Mouse (Mus musculus) heart, embryonic 13.5 days (tissue): ENCODE measurements around the gene Fam151a. TPM values are rescaled to one million over a fixed set of nuclear protein-coding genes. Genes with fewer than 3 reads are reported as not detected.

ENCODE experiments used
- ATAC-seq: fragments of 200-750 bp; cut with Nextera tagmentation; 2 replicates; pipeline ENCODE4 v1.8.0; 2017; ENCODE audit warnings: moderate TSS enrichment; ENCODE audit not compliant: insufficient number of reproducible peaks, low FRiP score, low TSS enrichment; ENCODE audit errors: extremely low read depth
- H3K27ac ChIP-seq: fragments of 300-500 bp; sonication (generic); replicated peaks from 2 replicates; pipeline ENCODE4 v1.5.1; 2015; ENCODE audit warnings: moderate library complexity, mild to moderate bottlenecking, inconsistent platforms
- H3K27me3 ChIP-seq: fragments of 300-500 bp; sonication (generic); replicated peaks from 2 replicates; pipeline ENCODE4 v1.6.1; 2015; ENCODE audit warnings: mild to moderate bottlenecking, inconsistent platforms
- H3K36me3 ChIP-seq: fragments of 300-500 bp; sonication (generic); 2 replicates; pipeline ENCODE4 v1.6.1; 2015; ENCODE audit warnings: mild to moderate bottlenecking, inconsistent platforms
- H3K4me1 ChIP-seq: fragments of 300-500 bp; sonication (generic); 2 replicates; pipeline ENCODE4 v1.6.1; 2015; ENCODE audit warnings: inconsistent platforms
- H3K4me2 ChIP-seq: fragments of 300-500 bp; sonication (generic); 2 replicates; pipeline ENCODE4 v1.6.1; 2015; ENCODE audit warnings: inconsistent platforms, mild to moderate bottlenecking, moderate library complexity
- H3K4me3 ChIP-seq: fragments of 300-500 bp; sonication (generic); 2 replicates; pipeline ENCODE4 v1.5.1; 2015; ENCODE audit warnings: moderate library complexity, mild to moderate bottlenecking, inconsistent platforms
- H3K9ac ChIP-seq: fragments of 300-500 bp; sonication (generic); 2 replicates; pipeline ENCODE4 v1.6.1; 2015; ENCODE audit warnings: inconsistent platforms, mild to moderate bottlenecking, moderate library complexity
- H3K9me3 ChIP-seq: fragments of 300-500 bp; sonication (generic); 2 replicates; pipeline ENCODE4 v1.6.1; 2016; ENCODE audit warnings: inconsistent platforms
- WGBS: fragments of 180-500 bp; shearing (Covaris S2); methylation state at CpG from one replicate; pipeline ENCODE4 v1.1.7; 2015; ENCODE audit warnings: mixed read lengths; 5-methylcytosine and 5-hydroxymethylcytosine counted together
- polyA plus RNA-seq: library from polyadenylated mRNA; unstranded; fragments of >200 nt; fragmentation: Nextera tagmentation; extraction: Ambion mirVana; gene quantifications from 2 replicates; pipeline ENCODE4 v1.2.1, GENCODE M21; 2015

The Fam151a gene
- polyA plus RNA-seq = 0.12 and 0.19 TPM in 2 replicates

DNA sequence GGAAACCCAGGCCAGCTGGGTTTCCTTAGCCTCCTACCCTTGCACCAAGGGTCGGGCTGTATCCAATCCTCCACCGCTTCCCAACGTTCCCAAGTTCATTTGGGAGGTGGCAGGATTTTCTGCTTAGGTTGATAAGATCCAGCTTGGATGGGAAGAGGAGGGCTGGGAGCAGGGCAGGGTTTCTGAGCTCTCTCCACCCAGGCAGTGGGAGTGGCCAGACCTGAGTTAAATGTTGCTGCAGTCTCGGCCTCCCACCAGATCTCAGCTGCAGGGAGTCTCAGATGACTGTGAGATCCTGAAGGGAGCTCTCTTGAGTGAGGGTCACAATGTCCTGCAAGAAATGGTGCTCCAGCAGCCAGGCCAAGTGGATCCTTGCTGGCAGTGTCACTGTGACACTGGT, at the start of gene Fam151a:
Fam151a (plus strand) TSS at position 254 of the 400 bp plus-strand sequence.
- H3K9ac ChIP-seq = no peak within 1 kb of the TSS
- no peaks in the 10 kb centered on the region for H3K4me1 ChIP-seq
- H3K9me3 ChIP-seq = no peaks in the 10 kb centered on the region
- WGBS = 20% methylated on average over 4 of the region's 4 CpGs
- no peaks in the 10 kb centered on the region for H3K36me3 ChIP-seq
- H3K27ac ChIP-seq = no peak within 1 kb of the TSS
- ATAC-seq = no peak
- no peak within 1 kb of the TSS for H3K4me3 ChIP-seq
- H3K27me3 ChIP-seq = 0 out of 2 replicates have a peak, but pooled peaks cover 3% of the 10 kb centered on the region
- no peak within 1 kb of the TSS for H3K4me2 ChIP-seq

- Histone ChIP-seq H3K27me3 (peaks cover 12% of the 10 kb centered on the region; the same call in 1 of the 2 replicates), H3K27ac (peak overlapping the region; percentile 65), H3K36me3 (no peaks in the 10 kb centered on the region), H3K9me3 (no peaks in the 10 kb centered on the region), H3K4me3 (no peak overlapping the region), H3K4me2 (no peak overlapping the region), H3K9ac (no peak overlapping the region), H3K4me1 (peaks cover 12% of the 10 kb centered on the region; the same call in 1 of the 2 replicates)
- 32% methylated on average over 3 of the region's 3 CpGs for WGBS
- ATAC-seq = 0 out of 2 replicates have a peak, but pooled peaks have one; percentile 42
Observed at GRCm38 (mm10) chr4:106688636-106689296, 44.9 kb upstream of the Fam151a start.

- no peaks in the 10 kb centered on the region for H3K9me3 ChIP-seq
- no peak overlapping the region for H3K4me2 ChIP-seq
- ATAC-seq = no peak
- no peak overlapping the region for H3K9ac ChIP-seq
- H3K36me3 ChIP-seq = no peaks in the 10 kb centered on the region
- 76% methylated on average over 15 of the region's 15 CpGs for WGBS
- peaks cover 2% of the 10 kb centered on the region; the same call in 1 of the 2 replicates for H3K4me1 ChIP-seq
- no peak overlapping the region for H3K27ac ChIP-seq
- no peak overlapping the region for H3K4me3 ChIP-seq
- H3K27me3 ChIP-seq = peaks cover 42% of the 10 kb centered on the region
Observed at GRCm38 (mm10) chr4:106693841-106694430, 39.8 kb upstream of the Fam151a start.

DNA sequence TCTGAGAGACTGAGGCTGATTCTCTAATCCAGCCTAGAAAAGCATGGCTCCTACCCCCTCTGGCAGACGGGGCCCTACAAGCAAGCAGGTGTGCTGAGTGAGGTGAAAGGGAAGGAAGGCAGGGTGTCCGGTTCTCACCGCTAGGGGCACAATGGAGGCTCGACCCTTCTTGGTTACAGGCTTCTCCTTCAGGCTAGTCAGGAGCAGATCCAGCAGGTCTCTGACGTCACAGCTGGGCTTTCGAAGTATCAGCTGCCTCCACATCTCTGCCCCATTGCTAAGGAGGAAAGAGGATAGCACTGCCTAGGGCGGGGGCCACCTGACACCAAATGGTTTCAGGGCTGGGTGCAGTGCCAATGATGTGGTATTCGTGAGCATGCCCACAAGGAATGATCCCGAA, 33.7 kb upstream of the Fam151a start:
- Histone ChIP-seq H3K4me3 (no peak overlapping the region), H3K27me3 (peaks cover 52% of the 10 kb centered on the region), H3K4me2 (no peak overlapping the region), H3K27ac (no peak overlapping the region), H3K9ac (no peak overlapping the region), H3K4me1 (peaks cover 12% of the 10 kb centered on the region), H3K36me3 (no peaks in the 10 kb centered on the region), H3K9me3 (no peaks in the 10 kb centered on the region)
- WGBS = 12% methylated on average over 9 of the region's 9 CpGs
- no peak for ATAC-seq

DNA sequence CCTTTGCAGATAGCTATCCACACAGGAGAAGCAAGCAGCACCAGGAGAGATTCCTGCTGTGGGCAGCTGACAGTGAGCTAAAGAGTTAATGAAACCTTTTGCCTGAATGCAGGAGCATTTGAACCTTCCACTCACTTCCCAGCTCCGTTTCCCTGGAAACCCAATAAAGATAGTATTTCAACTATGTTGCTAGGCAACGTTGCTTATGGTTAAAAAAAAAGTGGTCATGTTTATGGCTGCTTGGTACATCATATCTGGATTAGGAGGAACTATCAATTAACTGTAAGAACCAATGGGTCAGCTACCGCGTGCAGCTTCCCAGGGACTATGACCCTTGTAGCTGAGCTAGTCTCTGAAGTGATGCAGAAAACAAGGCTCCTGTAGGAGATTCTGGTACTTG, 32.9 kb upstream of the Fam151a start:
- Histone ChIP-seq H3K4me1 (peaks cover 15% of the 10 kb centered on the region), H3K9ac (no peak overlapping the region), H3K4me3 (no peak overlapping the region), H3K27me3 (peaks cover 46% of the 10 kb centered on the region), H3K36me3 (no peaks in the 10 kb centered on the region), H3K27ac (no peak overlapping the region), H3K9me3 (no peaks in the 10 kb centered on the region), H3K4me2 (no peak overlapping the region)
- ATAC-seq = no peak
- WGBS = 53% methylated on average over 4 of the region's 4 CpGs

DNA sequence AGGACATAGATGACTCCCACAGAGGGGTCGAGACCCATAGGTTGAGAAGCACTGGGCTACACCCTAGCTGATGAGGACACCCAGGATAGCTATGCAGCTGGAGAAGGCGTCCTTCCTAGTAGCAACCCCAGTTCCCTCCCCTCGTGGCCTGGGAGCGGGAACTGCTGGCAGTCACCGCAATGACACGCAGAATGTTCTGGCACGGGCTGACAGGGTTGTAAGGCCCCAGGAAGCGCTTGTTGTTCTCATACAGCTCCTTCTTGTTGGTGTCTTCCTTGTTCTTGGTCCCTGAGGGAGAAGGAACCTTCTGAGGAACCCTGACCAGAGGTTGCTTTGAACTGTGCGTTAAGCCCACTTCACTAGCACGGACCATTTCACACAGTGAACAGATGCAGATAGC, 29.7 kb upstream of the Fam151a start:
- H3K4me3 ChIP-seq = no peak overlapping the region
- H3K36me3 ChIP-seq = no peaks in the 10 kb centered on the region
- peaks cover 24% of the 10 kb centered on the region for H3K4me1 ChIP-seq
- H3K9ac ChIP-seq = no peak overlapping the region
- no peak overlapping the region for H3K27ac ChIP-seq
- no peak for ATAC-seq
- peaks cover 39% of the 10 kb centered on the region for H3K27me3 ChIP-seq
- 74% methylated on average over 10 of the region's 10 CpGs for WGBS
- no peaks in the 10 kb centered on the region for H3K9me3 ChIP-seq
- no peak overlapping the region for H3K4me2 ChIP-seq

DNA sequence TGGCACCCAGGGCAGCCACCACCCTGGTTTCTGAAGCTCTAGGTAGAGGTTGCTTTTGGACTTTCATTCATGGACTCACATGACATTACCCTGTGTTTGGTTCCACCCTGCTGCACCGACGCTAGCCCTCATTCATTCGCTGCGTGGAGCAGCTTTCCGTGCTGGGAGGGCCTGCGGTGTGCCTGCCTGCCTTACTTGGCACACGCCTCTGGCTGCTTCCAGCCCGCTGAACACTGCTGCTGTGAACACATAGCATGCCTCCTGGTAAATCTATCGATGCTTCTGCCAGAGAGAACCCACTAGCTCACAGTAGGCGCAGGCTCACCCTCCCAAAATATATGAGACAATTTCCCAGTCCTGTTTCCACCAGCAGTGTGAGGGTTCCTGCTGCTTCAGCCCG, 29.3 kb upstream of the Fam151a start:
- H3K4me3 ChIP-seq = no peak overlapping the region
- peaks cover 42% of the 10 kb centered on the region for H3K27me3 ChIP-seq
- H3K36me3 ChIP-seq = no peaks in the 10 kb centered on the region
- no peak for ATAC-seq
- H3K4me1 ChIP-seq = peaks cover 24% of the 10 kb centered on the region
- WGBS = 59% methylated on average over 11 of the region's 11 CpGs
- H3K9ac ChIP-seq = no peak overlapping the region; the same call in 1 of the 2 replicates
- no peak overlapping the region for H3K4me2 ChIP-seq
- H3K9me3 ChIP-seq = no peaks in the 10 kb centered on the region
- H3K27ac ChIP-seq = no peak overlapping the region

DNA sequence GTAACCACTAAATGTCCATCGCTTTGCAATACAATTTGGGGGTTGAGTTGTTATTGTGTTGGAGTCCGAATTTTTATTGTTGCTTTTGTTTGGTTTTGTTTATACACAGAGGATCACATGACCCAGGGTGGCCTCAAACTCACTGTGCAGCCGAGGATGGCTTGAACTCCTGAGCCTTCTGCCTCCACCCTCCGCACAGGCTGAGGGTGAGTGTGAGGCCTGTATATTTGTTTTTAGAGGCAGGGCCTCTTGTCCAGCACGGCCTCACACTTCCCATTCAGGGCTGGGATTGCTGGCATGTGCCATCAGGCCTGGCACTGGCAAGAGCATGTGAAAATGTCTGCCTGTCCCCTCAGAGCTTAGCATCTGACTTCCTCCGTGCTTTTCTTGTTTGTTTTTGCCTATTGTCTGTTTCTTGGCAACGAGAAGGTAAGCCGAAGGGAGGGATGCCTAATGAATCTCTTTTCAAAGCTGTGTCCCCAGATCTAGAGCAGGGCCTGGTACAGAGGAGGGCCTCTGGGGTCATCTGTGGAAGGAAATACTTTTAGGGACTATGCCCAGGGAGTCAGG, 28.5 kb upstream of the Fam151a start:
- Histone ChIP-seq H3K9me3 (no peaks in the 10 kb centered on the region), H3K27me3 (peaks cover 42% of the 10 kb centered on the region), H3K4me1 (peaks cover 21% of the 10 kb centered on the region), H3K4me2 (no peak overlapping the region), H3K27ac (0 out of 2 replicates have a peak overlapping the region, but pooled peaks have one; percentile 5), H3K4me3 (no peak overlapping the region), H3K36me3 (no peaks in the 10 kb centered on the region), H3K9ac (no peak overlapping the region)
- ATAC-seq = no peak
- WGBS = 49% methylated on average over 8 of the region's 8 CpGs

- peak overlapping the region; percentile 59 for H3K4me2 ChIP-seq
- H3K4me1 ChIP-seq = peaks cover 21% of the 10 kb centered on the region
- H3K36me3 ChIP-seq = no peaks in the 10 kb centered on the region
- 24% methylated on average over 5 of the region's 5 CpGs for WGBS
- H3K9me3 ChIP-seq = no peaks in the 10 kb centered on the region
- H3K27me3 ChIP-seq = peaks cover 35% of the 10 kb centered on the region
- ATAC-seq = no peak
- H3K4me3 ChIP-seq = peak overlapping the region; percentile 30
- peak overlapping the region; percentile 63 for H3K9ac ChIP-seq
- H3K27ac ChIP-seq = 0 out of 2 replicates have a peak overlapping the region, but pooled peaks have one; percentile 5
Observed at GRCm38 (mm10) chr4:106707957-106708356, 25.7 kb upstream of the Fam151a start.

DNA sequence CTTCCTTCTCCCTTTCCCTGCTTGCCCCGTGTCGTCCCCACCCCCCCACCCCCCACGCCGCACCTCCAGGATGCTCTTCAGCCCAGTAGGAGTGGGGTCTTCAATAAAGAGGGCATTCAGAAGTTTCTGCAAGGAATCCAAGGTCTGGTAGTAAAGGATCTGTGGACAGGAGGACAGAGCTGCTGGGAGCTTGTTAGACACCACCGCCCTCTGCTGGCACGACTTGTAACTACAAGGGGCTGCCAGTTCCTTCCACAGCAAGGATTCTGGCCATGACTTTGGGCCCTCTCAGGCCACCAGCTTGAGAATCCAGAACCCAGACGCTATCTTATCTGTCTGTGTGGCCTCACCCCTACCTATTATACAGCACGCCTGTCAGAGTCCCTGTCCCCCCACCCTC, 25.3 kb upstream of the Fam151a start:
- peak; percentile 38; the same call in 1 of the 2 replicates for ATAC-seq
- H3K27ac ChIP-seq = 0 out of 2 replicates have a peak overlapping the region, but pooled peaks have one; percentile 5
- WGBS = under 1% methylated on average over 7 of the region's 8 CpGs
- H3K4me1 ChIP-seq = peaks cover 21% of the 10 kb centered on the region
- H3K4me3 ChIP-seq = peak overlapping the region; percentile 30
- peak overlapping the region; percentile 59 for H3K4me2 ChIP-seq
- H3K36me3 ChIP-seq = no peaks in the 10 kb centered on the region
- no peaks in the 10 kb centered on the region for H3K9me3 ChIP-seq
- H3K9ac ChIP-seq = peak overlapping the region; percentile 63
- peaks cover 36% of the 10 kb centered on the region for H3K27me3 ChIP-seq

- H3K4me1 ChIP-seq = no peaks in the 10 kb centered on the region
- H3K36me3 ChIP-seq = no peaks in the 10 kb centered on the region
- H3K4me3 ChIP-seq = no peak overlapping the region
- H3K27ac ChIP-seq = no peak overlapping the region
- no peak overlapping the region for H3K9ac ChIP-seq
- H3K9me3 ChIP-seq = no peaks in the 10 kb centered on the region
- WGBS = 77% methylated on average over 6 of the region's 6 CpGs
- no peak overlapping the region for H3K4me2 ChIP-seq
- peaks cover 61% of the 10 kb centered on the region for H3K27me3 ChIP-seq
- no peak for ATAC-seq
Observed at GRCm38 (mm10) chr4:106713622-106714021, 20.1 kb upstream of the Fam151a start.
